Mouse (Mus musculus): ENCODE results near the gene Rasgrp1. TPM values are rescaled to one million over a fixed set of nuclear protein-coding genes. Genes with fewer than 3 reads are reported as not detected.

The Rasgrp1 gene
- polyA plus RNA-seq (2012; fragmentation: generic; extraction: Trizol): not detected

GRCm38 (mm10) chr2:117342547-117343239 lies at the start of gene Rasgrp1:
Gene Rasgrp1, minus strand, starts transcription at chr2:117343001.
- no peaks in the 10 kb centered on the region for H3K79me2 ChIP-seq (ENCODE audit: control insufficient read depth, insufficient read depth)
- no peak within 1 kb of the TSS for H3K4me3 ChIP-seq
- no peak within 1 kb of the TSS for H3ac ChIP-seq (ENCODE audit: control insufficient read depth, insufficient read length)
- H3K27me3 ChIP-seq (ENCODE audit: control insufficient read depth, insufficient read depth, insufficient read length): peaks cover 51% of the 10 kb centered on the region
- TF ChIP-seq E2F4 (IDR thresholded peaks at IDR 0.05; ENCODE audit: insufficient read depth): no peak
- TF ChIP-seq USF1 (IDR thresholded peaks at IDR 0.05; ENCODE audit: low read depth): no peak
- no peak for TF ChIP-seq MYOG (IDR thresholded peaks at IDR 0.05; ENCODE audit: control insufficient read depth in 1 of 3, insufficient read depth in 1 of 3, insufficient read length in 2 of 3, low read depth in 2 of 3)
- no peak for TF ChIP-seq TCF12 (IDR thresholded peaks at IDR 0.05; ENCODE audit: insufficient read depth, poor library complexity, severe bottlenecking)
- TF ChIP-seq MAX (IDR thresholded peaks at IDR 0.05; ENCODE audit: low read depth): no peak
- TF ChIP-seq CEBPB (IDR thresholded peaks at IDR 0.05; ENCODE audit: insufficient read depth, poor library complexity, severe bottlenecking): no peak
- TF ChIP-seq SRF (IDR thresholded peaks at IDR 0.05; ENCODE audit: control insufficient read depth, insufficient read length, low read depth): no peak
- TF ChIP-seq POLR2AphosphoS2 (IDR thresholded peaks at IDR 0.05; ENCODE audit: insufficient read length, low read depth): no peak
- TF ChIP-seq MYOD1 (IDR thresholded peaks at IDR 0.05; ENCODE audit: control insufficient read depth in 1 of 3, insufficient read length in 2 of 3, low read depth in 2 of 3): no peak
- no peak for TF ChIP-seq POLR2A (IDR thresholded peaks at IDR 0.05; ENCODE audit: insufficient read length, low read depth)
- no peak for TF ChIP-seq TCF3 (IDR thresholded peaks at IDR 0.05; ENCODE audit: insufficient read length, low read depth)
- no peaks in the 10 kb centered on the region for H3K36me3 ChIP-seq (ENCODE audit: control insufficient read depth, insufficient read depth)
- H3K4me2 ChIP-seq (ENCODE audit: low read depth): no peak within 1 kb of the TSS

GRCm38 (mm10) chr2:117389925-117390892 lies 47.4 kb upstream of the Rasgrp1 start:
- Histone ChIP-seq H3K4me2 (ENCODE audit: low read depth) (no peak overlapping the region), H3K4me3 (no peak overlapping the region), H3K79me2 (ENCODE audit: control insufficient read depth, insufficient read depth) (no peaks in the 10 kb centered on the region), H3K27me3 (ENCODE audit: control insufficient read depth, insufficient read depth, insufficient read length) (peaks cover 19% of the 10 kb centered on the region), H3K36me3 (ENCODE audit: control insufficient read depth, insufficient read depth) (no peaks in the 10 kb centered on the region), H3ac (ENCODE audit: control insufficient read depth, insufficient read length) (no peak overlapping the region)
- TF ChIP-seq REST (IDR thresholded peaks at IDR 0.05; ENCODE audit: insufficient read depth, insufficient read length): no peak
- TF ChIP-seq MAX (IDR thresholded peaks at IDR 0.05; ENCODE audit: low read depth): no peak
- no peak for TF ChIP-seq TCF12 (IDR thresholded peaks at IDR 0.05; ENCODE audit: insufficient read depth, poor library complexity, severe bottlenecking)
- no peak for TF ChIP-seq SRF (IDR thresholded peaks at IDR 0.05; ENCODE audit: control insufficient read depth, insufficient read length, low read depth)
- no peak for TF ChIP-seq TCF3 (IDR thresholded peaks at IDR 0.05; ENCODE audit: insufficient read length, low read depth)
- TF ChIP-seq USF1 (IDR thresholded peaks at IDR 0.05; ENCODE audit: low read depth): no peak

GRCm38 (mm10) chr2:117389460-117389859 lies 46.7 kb upstream of the Rasgrp1 start:
- Histone ChIP-seq H3K79me2 (ENCODE audit: control insufficient read depth, insufficient read depth) (no peaks in the 10 kb centered on the region), H3K4me2 (ENCODE audit: low read depth) (no peak overlapping the region), H3K36me3 (ENCODE audit: control insufficient read depth, insufficient read depth) (no peaks in the 10 kb centered on the region), H3K27me3 (ENCODE audit: control insufficient read depth, insufficient read depth, insufficient read length) (peaks cover 19% of the 10 kb centered on the region), H3K4me3 (no peak overlapping the region), H3ac (ENCODE audit: control insufficient read depth, insufficient read length) (no peak overlapping the region)
- TF ChIP-seq TCF12 (IDR thresholded peaks at IDR 0.05; ENCODE audit: insufficient read depth, poor library complexity, severe bottlenecking) (no peak), MAX (IDR thresholded peaks at IDR 0.05; ENCODE audit: low read depth) (no peak), MYOG (IDR thresholded peaks at IDR 0.05; ENCODE audit: control insufficient read depth in 1 of 3, insufficient read depth in 1 of 3, insufficient read length in 2 of 3, low read depth in 2 of 3) (no peak), TCF3 (IDR thresholded peaks at IDR 0.05; ENCODE audit: insufficient read length, low read depth) (no peak), REST (IDR thresholded peaks at IDR 0.05; ENCODE audit: insufficient read depth, insufficient read length) (no peak), E2F4 (IDR thresholded peaks at IDR 0.05; ENCODE audit: insufficient read depth) (no peak), MYOD1 (IDR thresholded peaks at IDR 0.05; ENCODE audit: control insufficient read depth in 1 of 3, insufficient read length in 2 of 3, low read depth in 2 of 3) (no peak), POLR2AphosphoS2 (IDR thresholded peaks at IDR 0.05; ENCODE audit: insufficient read length, low read depth) (no peak), POLR2A (IDR thresholded peaks at IDR 0.05; ENCODE audit: insufficient read length, low read depth) (no peak), USF1 (IDR thresholded peaks at IDR 0.05; ENCODE audit: low read depth) (no peak), CEBPB (IDR thresholded peaks at IDR 0.05; ENCODE audit: insufficient read depth, poor library complexity, severe bottlenecking) (no peak), SRF (IDR thresholded peaks at IDR 0.05; ENCODE audit: control insufficient read depth, insufficient read length, low read depth) (no peak)

- Histone ChIP-seq H3K4me2 (ENCODE audit: low read depth) (no peak overlapping the region), H3ac (ENCODE audit: control insufficient read depth, insufficient read length) (no peak overlapping the region), H3K36me3 (ENCODE audit: control insufficient read depth, insufficient read depth) (no peaks in the 10 kb centered on the region), H3K79me2 (ENCODE audit: control insufficient read depth, insufficient read depth) (no peaks in the 10 kb centered on the region), H3K4me3 (no peak overlapping the region), H3K27me3 (ENCODE audit: control insufficient read depth, insufficient read depth, insufficient read length) (peaks cover 19% of the 10 kb centered on the region)
- TF ChIP-seq MYOD1 (IDR thresholded peaks at IDR 0.05; ENCODE audit: control insufficient read depth in 1 of 3, insufficient read length in 2 of 3, low read depth in 2 of 3) (no peak), TCF12 (IDR thresholded peaks at IDR 0.05; ENCODE audit: insufficient read depth, poor library complexity, severe bottlenecking) (no peak), USF1 (IDR thresholded peaks at IDR 0.05; ENCODE audit: low read depth) (no peak), SRF (IDR thresholded peaks at IDR 0.05; ENCODE audit: control insufficient read depth, insufficient read length, low read depth) (no peak), E2F4 (IDR thresholded peaks at IDR 0.05; ENCODE audit: insufficient read depth) (no peak), POLR2AphosphoS2 (IDR thresholded peaks at IDR 0.05; ENCODE audit: insufficient read length, low read depth) (no peak), CEBPB (IDR thresholded peaks at IDR 0.05; ENCODE audit: insufficient read depth, poor library complexity, severe bottlenecking) (no peak), POLR2A (IDR thresholded peaks at IDR 0.05; ENCODE audit: insufficient read length, low read depth) (no peak)
Measured at GRCm38 (mm10) chr2:117388121-117388520, 45.3 kb upstream of the Rasgrp1 start.

Measured in myocyte (in vitro differentiated cells).